Mouse (Mus musculus) sigmoid colon, adult 10 weeks (tissue): Measurements from ENCODE around the gene Lin28a. TPM values are rescaled to one million over a fixed set of nuclear protein-coding genes. Genes with fewer than 3 reads are reported as not detected.

Experiments
- polyA plus RNA-seq: library from polyadenylated mRNA; stranded (reverse); fragments of 350-450 nt; fragmentation: Illumina TruSeq; extraction: RNeasy Lipid Tissue Mini Kit (QIAGEN cat#74804); gene quantifications from one replicate; pipeline ENCODE4 v1.2.3, GENCODE M21; 2014; ENCODE audit warnings: low read depth, low replicate concordance

The Lin28a gene
- not detected for polyA plus RNA-seq

GRCm38 (mm10) chr4:134018779-134019145 is at the start of gene Lin28a:
TSS of gene Lin28a (minus strand) at chr4:134018841.

DNA sequence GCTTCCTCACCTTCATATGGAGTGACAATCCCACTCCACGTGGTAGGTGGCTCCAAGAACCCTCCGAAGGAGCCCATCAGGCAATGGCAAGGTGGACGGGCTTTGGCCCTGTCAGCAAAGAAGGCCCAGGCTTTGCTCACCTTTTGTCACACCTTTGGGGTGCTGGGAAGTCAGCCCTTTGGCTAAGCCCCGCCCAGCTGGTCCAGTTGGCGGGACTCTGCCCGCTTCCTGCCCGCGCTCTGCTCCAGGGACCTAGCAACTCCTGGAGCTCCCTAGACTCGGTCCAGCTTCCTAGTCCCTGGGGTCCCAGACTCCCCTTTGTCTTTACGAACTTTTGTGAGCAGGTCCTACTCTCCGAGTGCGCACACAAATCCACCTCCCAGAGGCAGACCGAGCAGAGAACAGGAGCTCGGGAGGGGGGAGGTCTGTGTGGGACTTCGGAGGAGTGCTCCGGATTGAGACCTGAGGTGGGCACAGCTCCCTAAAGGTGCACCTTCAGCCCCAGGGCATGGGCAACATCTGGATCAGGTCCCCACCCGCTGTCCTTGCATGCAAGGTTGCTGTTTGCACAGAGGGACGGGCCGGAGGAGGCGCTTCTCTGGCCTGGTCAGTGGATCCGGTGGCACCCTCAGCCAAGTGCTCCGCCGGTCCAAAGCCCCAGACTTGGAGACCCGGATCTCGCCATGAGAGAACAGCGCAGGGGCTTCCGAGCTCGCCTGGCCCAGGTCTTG is 41.7 kb upstream of the Lin28a start, which contains the start of gene Crybg2:
Gene Crybg2 (plus strand): TSS at position 681 of the 731 bp plus-strand sequence.

GRCm38 (mm10) chr4:134053538-134053937 is 34.9 kb upstream of the Lin28a start, which contains the start of gene Zfp683:
TSS of gene Zfp683 (plus strand) at chr4:134053838.

GRCm38 (mm10) chr4:134000466-134001438 is 17.9 kb downstream of the Lin28a start, which contains the start of gene Dhdds:
TSS of gene Dhdds (minus strand) at chr4:134000918.

DNA sequence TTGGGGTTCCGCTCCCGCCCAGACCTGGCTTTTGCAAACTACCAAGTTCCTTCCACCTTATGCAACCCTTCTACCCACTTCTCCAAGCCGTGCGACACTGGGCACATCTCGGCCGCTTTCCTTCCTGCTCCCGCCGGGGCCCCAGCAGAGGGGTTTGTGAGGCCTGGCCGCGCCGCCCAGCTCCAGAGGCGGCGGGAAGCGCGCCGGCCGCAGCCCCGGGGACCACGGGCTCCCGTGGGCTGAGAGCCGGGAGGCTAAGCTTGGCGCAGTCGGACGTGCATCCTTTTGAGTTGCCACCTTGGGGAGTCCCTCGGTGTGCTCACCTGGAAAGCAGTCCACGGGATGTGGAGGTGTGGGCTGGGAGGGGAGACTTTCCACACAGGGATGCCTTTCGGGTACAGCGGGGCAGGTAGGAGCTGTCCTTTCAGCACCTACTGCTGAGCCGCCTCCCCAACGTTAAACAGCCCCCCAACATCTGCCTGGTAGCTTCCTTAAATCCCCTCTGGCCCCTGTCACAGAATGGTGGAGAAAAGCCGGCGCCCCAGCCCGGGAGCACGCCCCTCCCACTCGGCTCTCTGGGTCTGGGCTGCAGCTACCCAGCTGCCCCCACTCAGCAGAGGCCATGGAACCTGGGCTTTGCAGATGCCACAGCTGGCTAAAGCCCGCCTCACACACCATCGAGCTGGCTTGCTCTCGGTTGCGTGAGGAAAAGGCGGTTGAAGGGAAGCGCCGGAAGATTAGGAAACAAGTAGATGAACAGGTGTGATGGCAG is 50.3 kb downstream of the Lin28a start, which contains the start of gene Hmgn2:
Gene Hmgn2 (minus strand): TSS at position 501 of the 772 bp plus-strand sequence.

Other genes starting within 250 kb of the Lin28a start
- gene Rps6ka1, start 131.0 kb downstream of the Lin28a start, polyA plus RNA-seq: 12.6 TPM
- gene Hmgn2, start 50.2 kb downstream of the Lin28a start, polyA plus RNA-seq: 324 TPM
- gene Dhdds, start 17.9 kb downstream of the Lin28a start, polyA plus RNA-seq: 14.4 TPM
- not detected for gene Zfp683, start 35.0 kb upstream of the Lin28a start, polyA plus RNA-seq
- 4.6 TPM for gene Crybg2, start 42.0 kb upstream of the Lin28a start, polyA plus RNA-seq
- gene Cd52, start 76.2 kb upstream of the Lin28a start, polyA plus RNA-seq: 83.4 TPM
- gene Ubxn11, start 83.7 kb upstream of the Lin28a start, polyA plus RNA-seq: not detected
- 3.5 TPM for gene Sh3bgrl3, start 109.9 kb upstream of the Lin28a start, polyA plus RNA-seq
- 5.8 TPM for gene Cep85, start 168.3 kb upstream of the Lin28a start, polyA plus RNA-seq
- not detected for gene Gm7534, start 184.2 kb upstream of the Lin28a start, polyA plus RNA-seq
- 0.54 TPM for gene Catsper4, start 208.5 kb upstream of the Lin28a start, polyA plus RNA-seq
- 3.5 TPM for gene Cnksr1, start 219.6 kb upstream of the Lin28a start, polyA plus RNA-seq
- gene E130218I03Rik, start 224.8 kb upstream of the Lin28a start, polyA plus RNA-seq: not detected
- 0.28 TPM for gene Zfp593, start 226.8 kb upstream of the Lin28a start, polyA plus RNA-seq
- gene Gm30191, start 228.1 kb upstream of the Lin28a start, polyA plus RNA-seq: not detected
- gene Grrp1, start 235.3 kb upstream of the Lin28a start, polyA plus RNA-seq: not detected